Mouse (Mus musculus) spleen, adult 2 months (tissue): Measurements from ENCODE around the gene Srcin1.

ENCODE experiments used
- CTCF ChIP-seq: fragments of 200-500 bp; IDR thresholded peaks from 2 replicates; pipeline ENCODE4 v1.5.1; 2011; ENCODE audit warnings: mild to moderate bottlenecking, inconsistent platforms; ENCODE audit not compliant: insufficient read depth, insufficient read length, insufficient replicate concordance; ENCODE audit errors: extremely low read depth
- POLR2A ChIP-seq: fragments of 200-500 bp; IDR thresholded peaks from 2 replicates; pipeline ENCODE4 v1.6.1; 2011; ENCODE audit warnings: low read depth, low read length, inconsistent platforms

DNA sequence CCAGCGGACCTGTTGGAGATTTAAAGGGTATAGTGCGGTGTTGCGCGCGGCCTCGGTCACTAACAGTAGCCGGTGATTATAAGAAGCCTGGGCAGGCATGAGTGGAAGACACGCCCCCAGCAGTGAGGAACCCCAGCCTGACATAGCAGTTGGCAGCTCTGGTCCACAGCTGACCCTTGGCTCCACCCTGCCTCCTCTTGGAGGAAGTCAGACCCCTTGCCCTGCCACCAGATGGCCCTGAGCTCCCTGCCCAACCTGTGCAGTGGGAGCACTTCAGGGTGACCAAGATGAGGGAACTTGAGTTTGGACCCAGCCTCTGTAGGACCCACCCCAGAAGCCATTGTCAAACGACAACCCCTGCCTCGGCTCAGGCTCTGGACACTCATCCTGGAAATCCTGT is 84.3 kb downstream of the Srcin1 start:
- TF ChIP-seq POLR2A (no peak), CTCF (no peak)
